Comparison of ENCODE assay signal across 14 mouse cellular contexts in genomic region chr8:46799706-46800105, GRCm38 (mm10).
DNase-seq lines count a peak whose midpoint lies in the region; ATAC-seq and TF ChIP-seq lines count a peak whose summit lies in the region.
"Had no signal": no experiment of that assay in that cellular context is flagged by ENCODE, and none has a peak within 500 bp of the region (broad histone marks: within the 10 kb centered on the region; RNA-seq: fewer than 3 reads in every experiment).

No protein-coding gene starts in this region.

- WGBS in midbrain, embryonic 15.5 days, result 80% methylated on average over 2 of the region's 2 CpGs

- TF ChIP-seq CTCF in gastrocnemius, adult 2 months (IDR thresholded peaks at IDR 0.05), result no peak

- peak; percentile 66 for DNase-seq in gastrocnemius, adult 2 months
- no peak for DNase-seq in gastrocnemius, postnatal 36 days
- DNase-seq in NIH3T3 (ENCODE audit: low read depth), result peak; percentile 68
- peak; percentile 60 to 86 for DNase-seq in kidney, adult 8-10 months
- DNase-seq in lung, postnatal 14 days, result peak; percentile 33
- no peak for DNase-seq in B cell, adult 2 months
- no peak for DNase-seq in heart, adult 18-20 months
- DNase-seq: gastrocnemius, postnatal 14 days; heart, postnatal 14 days; midbrain, embryonic 14.5 days; thymus, adult 18-20 months had no signal

- no peak overlapping the region for H3K4me2 ChIP-seq in midbrain, embryonic 15.5 days
- H3K4me2 ChIP-seq: liver, embryonic 15.5 days had no signal

- H3K4me3 ChIP-seq in gastrocnemius, adult 2 months, result no peak overlapping the region; the same call in 1 of the 2 replicates
- H3K4me3 ChIP-seq in midbrain, embryonic 15.5 days, result no peak overlapping the region
- H3K4me3 ChIP-seq: liver, embryonic 15.5 days had no signal

- intact Hi-C loops in gastrocnemius, adult 2 months (cut with DNase I), result loop anchor here (2.0 to 5.0 kb wide), 3 partner anchors 42 to 59 kb away; no protein-coding TSS in a partner anchor
- intact Hi-C loops in gastrocnemius, postnatal 36 days (cut with DNase I), result no loop called here

- H3K27me3 ChIP-seq in midbrain, embryonic 15.5 days (replicated peaks), result no peaks in the 10 kb centered on the region
- H3K27me3 ChIP-seq: CH12.LX; liver, embryonic 15.5 days had no signal

- H3K4me1 ChIP-seq in midbrain, embryonic 15.5 days, result no peaks in the 10 kb centered on the region

- H3K36me3 ChIP-seq in midbrain, embryonic 15.5 days (replicated peaks), result no peaks in the 10 kb centered on the region

- H3K9ac ChIP-seq in midbrain, embryonic 15.5 days, result no peak overlapping the region
- H3K9ac ChIP-seq: liver, embryonic 15.5 days had no signal

- ATAC-seq in midbrain, embryonic 15.5 days (replicated peaks), result no peak

- no peaks in the 10 kb centered on the region for H3K9me3 ChIP-seq in midbrain, embryonic 15.5 days
- H3K9me3 ChIP-seq: liver, embryonic 15.5 days had no signal

- H3K27ac ChIP-seq in gastrocnemius, adult 2 months, result peak overlapping the region; percentile 71
- H3K27ac ChIP-seq in midbrain, embryonic 15.5 days, result no peak overlapping the region
- H3K27ac ChIP-seq: liver, embryonic 15.5 days had no signal

Comparison
In these comparisons a context has a peak if more than half of its experiments do, and no peak if none do; other contexts are left out.
1. DNase-seq: peak in gastrocnemius, adult 2 months (single experiment), NIH3T3 (single experiment), kidney, adult 8-10 months (2 of 2) and lung, postnatal 14 days (single experiment); none in gastrocnemius, postnatal 36 days (0 of 2), B cell, adult 2 months (0 of 2) and heart, adult 18-20 months (0 of 2).